Mouse (Mus musculus) gastrocnemius, postnatal 14 days (tissue): ENCODE results near the gene Syn3. TPM values are rescaled to one million over a fixed set of nuclear protein-coding genes. Genes with fewer than 3 reads are reported as not detected.

Experiments used
- DNase-seq: peaks from one replicate; pipeline ENCODE4 v3.0.0; 2021; ENCODE audit warnings: mixed read lengths
- intact Hi-C: fragments of 180-260 bp; cut with DNase I; formaldehyde crosslinking; loops from one replicate; pipeline ENCODE4 v1.15.1; 2025; ENCODE audit warnings: low total_unique reads
- total RNA-seq, 2 experiments: library from RNA; stranded (reverse); gene quantifications; 2 replicates each; pipeline ENCODE4 v1.2.3; 2021

Gene Syn3
- total RNA-seq, 2 experiments from 2014 or later: 0.13 to 0.27 TPM

GRCm38 (mm10) chr10:86429651-86430050 is 69.0 kb downstream of the Syn3 start:
- intact Hi-C loops: no loop called here
- DNase-seq: no peak

GRCm38 (mm10) chr10:86427956-86428355 is 70.7 kb downstream of the Syn3 start:
- intact Hi-C loops: no loop called here
- DNase-seq: no peak

GRCm38 (mm10) chr10:86425690-86426530 is 72.8 kb downstream of the Syn3 start:
- DNase-seq: peak; percentile 20
- intact Hi-C loops: no loop called here

- DNase-seq: no peak
- intact Hi-C loops: no loop called here
Measured at GRCm38 (mm10) chr10:86421731-86422370, 76.8 kb downstream of the Syn3 start.

GRCm38 (mm10) chr10:86418931-86419330 is 79.8 kb downstream of the Syn3 start:
- intact Hi-C loops: no loop called here

GRCm38 (mm10) chr10:86418345-86418744 is 80.4 kb downstream of the Syn3 start:
- no peak for DNase-seq
- intact Hi-C loops: no loop called here

More at GRCm38 (mm10) chr10:86418931-86419330, 79.8 kb downstream of the Syn3 start:
- peak; percentile 15 for DNase-seq

- intact Hi-C loops: no loop called here
- DNase-seq: no peak
Measured at GRCm38 (mm10) chr10:86416806-86417205, 81.9 kb downstream of the Syn3 start.

GRCm38 (mm10) chr10:86410868-86411267 is 87.8 kb downstream of the Syn3 start:
- intact Hi-C loops: no loop called here
- no peak for DNase-seq

GRCm38 (mm10) chr10:86406952-86407351 is 91.7 kb downstream of the Syn3 start:
- intact Hi-C loops: no loop called here
- no peak for DNase-seq

- no peak for DNase-seq
- intact Hi-C loops: no loop called here
Measured at GRCm38 (mm10) chr10:86398347-86398720, 100.4 kb downstream of the Syn3 start.

- intact Hi-C loops: no loop called here
- no peak for DNase-seq
Measured at GRCm38 (mm10) chr10:86397577-86398346, 100.9 kb downstream of the Syn3 start.

- intact Hi-C loops: no loop called here
- DNase-seq: no peak
Measured at GRCm38 (mm10) chr10:86392399-86392798, 106.3 kb downstream of the Syn3 start.

GRCm38 (mm10) chr10:86389913-86390312 is 108.8 kb downstream of the Syn3 start:
- no peak for DNase-seq

GRCm38 (mm10) chr10:86389357-86389756 is 109.3 kb downstream of the Syn3 start:
- intact Hi-C loops: no loop called here
- no peak for DNase-seq

More at GRCm38 (mm10) chr10:86389913-86390312, 108.8 kb downstream of the Syn3 start:
- intact Hi-C loops: no loop called here

- intact Hi-C loops: no loop called here
- DNase-seq: no peak
Measured at GRCm38 (mm10) chr10:86388803-86389202, 109.9 kb downstream of the Syn3 start.

- intact Hi-C loops: no loop called here
- no peak for DNase-seq
Measured at GRCm38 (mm10) chr10:86387821-86388440, 110.8 kb downstream of the Syn3 start.

- DNase-seq: no peak
- intact Hi-C loops: no loop called here
Measured at GRCm38 (mm10) chr10:86386232-86386631, 112.5 kb downstream of the Syn3 start.

- DNase-seq: no peak
- intact Hi-C loops: no loop called here
Measured at GRCm38 (mm10) chr10:86385656-86386055, 113.0 kb downstream of the Syn3 start.

GRCm38 (mm10) chr10:86384655-86385054 is 114.0 kb downstream of the Syn3 start:
- intact Hi-C loops: no loop called here
- DNase-seq: no peak

GRCm38 (mm10) chr10:86381922-86382260 is 116.8 kb downstream of the Syn3 start:
- DNase-seq: no peak
- intact Hi-C loops: no loop called here
